Mouse (Mus musculus) gastrocnemius, postnatal 25 days (tissue): Measurements from ENCODE around the gene Ptpn23. TPM values are rescaled to one million over a fixed set of nuclear protein-coding genes. Genes with fewer than 3 reads are reported as not detected.
"Not testable (repeated sequence)": the region's sequence is repeated elsewhere in the genome, so short reads cannot be mapped to it uniquely, and the experiment has no call there.

ENCODE experiments used
- DNase-seq: peaks from one replicate; pipeline ENCODE4 v3.0.0; 2022
- long read RNA-seq, 2 experiments: library from polyadenylated mRNA; stranded (forward); transcript quantifications; one replicate each; pipeline ENCODE4 v2.0.0; 2021
- total RNA-seq, 2 experiments: library from RNA; stranded (reverse); gene quantifications; 1 replicate in 1 of 2; 2 replicates in 1 of 2; pipeline ENCODE4 v1.2.3; 2021

The Ptpn23 gene
- total RNA-seq = 1 to 10 TPM; 6.9 to 8.1 TPM
- long read RNA-seq, experiment 1, partial matches to known transcripts = 2 of 2 reads
- long read RNA-seq, experiment 1, other reads (novel, unspliced or antisense) = 0 of 2 reads
- long read RNA-seq, experiment 2 = 0 reads

- DNase-seq = peak; percentile 96
Measured at GRCm38 (mm10) chr9:110408099-110408773, at the start of gene Ptpn23. Gene Ptpn23 (minus strand): TSS chr9:110408213.

DNA sequence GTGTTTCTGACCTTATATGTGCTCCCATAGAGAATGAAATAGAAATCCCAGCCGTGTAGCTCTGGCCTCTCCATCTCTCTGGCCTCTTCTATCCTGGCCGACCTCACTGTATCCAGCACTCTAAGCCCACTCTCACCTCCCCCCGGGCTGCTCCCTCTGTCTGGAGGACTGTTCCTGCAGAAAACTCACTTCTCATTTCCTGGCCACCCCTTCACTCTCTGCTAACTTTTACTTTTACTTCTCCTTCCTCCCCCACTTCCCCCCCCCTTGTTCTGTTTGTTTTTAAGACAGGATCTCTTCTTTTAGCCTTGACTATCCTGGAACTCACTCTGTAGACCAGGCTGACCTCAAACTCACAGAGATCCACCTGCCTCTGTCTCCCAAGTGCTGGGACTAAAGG lies 44.5 kb upstream of the Ptpn23 start:
- no peak for DNase-seq

DNA sequence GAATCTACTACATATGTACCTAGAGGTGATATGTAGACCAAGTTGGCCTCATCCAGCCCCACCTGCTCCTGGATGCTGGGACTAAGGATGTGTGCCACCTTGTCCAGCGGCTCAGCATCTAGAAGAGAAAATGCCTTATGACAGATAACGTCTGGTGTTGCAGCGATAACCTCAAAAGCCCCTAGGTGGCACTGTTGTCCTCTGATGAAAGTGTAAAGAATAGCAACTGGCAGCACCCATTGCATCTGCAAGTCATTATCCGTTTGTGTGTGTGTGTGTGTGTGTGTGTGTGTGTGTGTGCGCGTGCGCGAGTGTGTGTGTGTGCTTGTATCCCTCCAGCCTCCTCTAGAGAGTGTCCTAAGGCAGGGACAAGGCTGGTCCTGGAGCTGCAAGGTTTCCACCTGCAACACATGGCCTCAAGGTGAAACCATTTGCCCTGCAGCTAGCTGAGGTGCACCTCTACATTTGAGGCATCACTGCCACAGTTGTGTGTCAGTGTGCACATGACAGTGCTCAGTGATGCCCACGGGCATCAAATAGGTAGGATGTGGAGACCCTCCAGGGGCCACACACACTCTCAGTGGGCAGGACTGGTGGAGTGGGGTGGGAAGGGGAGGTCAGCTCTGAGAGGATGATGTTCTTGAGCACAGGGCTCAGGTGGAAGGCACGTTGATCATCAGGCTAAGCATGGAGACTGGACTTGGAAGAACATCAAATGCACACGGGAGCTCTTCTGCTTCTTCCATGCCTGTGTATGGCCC lies 41.0 kb upstream of the Ptpn23 start:
- DNase-seq = peak; percentile 49

GRCm38 (mm10) chr9:110448356-110448755 lies 40.3 kb upstream of the Ptpn23 start:
- DNase-seq = no peak

GRCm38 (mm10) chr9:110440559-110440958 lies 32.5 kb upstream of the Ptpn23 start:
- no peak for DNase-seq

DNA sequence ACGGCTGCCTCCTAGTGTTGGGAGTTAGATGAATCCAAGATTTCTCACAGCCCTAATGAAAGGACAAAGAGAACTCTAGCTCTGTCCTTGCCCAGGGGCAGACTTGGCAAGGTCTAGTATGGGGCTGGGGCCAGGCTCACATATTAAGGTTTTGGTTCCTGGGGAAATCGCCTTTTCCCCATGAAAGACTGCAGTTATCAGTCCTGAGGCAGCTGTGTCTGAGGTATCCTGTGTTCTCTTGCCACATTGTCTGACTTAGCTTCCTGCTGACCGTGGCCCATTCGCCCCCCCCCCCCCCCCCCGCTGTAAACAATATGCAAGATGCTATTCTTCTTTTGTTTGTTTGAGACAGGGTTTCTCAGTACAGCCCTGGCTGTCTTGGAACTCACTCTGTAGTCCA lies 32.0 kb upstream of the Ptpn23 start:
- no peak for DNase-seq

DNA sequence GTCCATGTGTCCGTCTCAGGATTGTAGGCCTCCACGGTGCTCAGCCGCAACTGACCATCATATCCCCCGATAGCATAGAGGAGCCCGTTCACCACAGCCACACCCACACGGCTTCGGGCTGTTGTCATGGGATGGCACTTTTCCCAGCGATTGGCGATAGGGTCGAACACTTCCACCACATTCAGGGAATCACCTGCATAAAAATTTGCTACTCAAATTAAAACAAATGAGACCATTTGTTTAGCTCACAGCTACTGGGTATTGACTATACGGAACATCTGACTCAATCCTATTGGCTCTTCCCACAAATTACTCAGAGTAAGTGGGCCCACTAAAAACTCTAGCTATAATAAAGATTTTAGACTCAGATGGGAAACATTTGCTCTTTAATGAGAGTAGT lies 28.0 kb upstream of the Ptpn23 start:
- no peak for DNase-seq

- no peak for DNase-seq
Measured at GRCm38 (mm10) chr9:110433045-110433444, 25.0 kb upstream of the Ptpn23 start.

DNA sequence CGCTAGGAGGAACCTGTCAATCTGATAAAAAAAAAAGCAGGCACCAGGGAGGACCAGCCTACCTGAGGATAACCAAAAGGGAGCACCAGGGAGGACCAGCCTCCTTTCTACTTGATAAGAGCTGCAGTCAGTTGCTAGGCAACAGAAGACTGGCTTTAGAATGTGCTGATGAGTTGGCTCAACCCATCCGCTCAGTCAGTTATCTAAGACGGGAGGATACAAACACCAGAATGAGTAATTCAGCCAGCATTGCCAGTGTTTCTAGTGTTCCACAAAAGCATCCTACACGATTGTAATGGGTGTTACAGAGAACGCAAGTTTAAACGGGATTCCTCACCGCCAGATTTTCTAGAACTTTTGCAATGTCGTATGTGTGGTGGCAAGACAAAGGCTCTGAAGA lies 23.2 kb upstream of the Ptpn23 start:
- no peak for DNase-seq

- DNase-seq = no peak
Measured at GRCm38 (mm10) chr9:110419511-110420112, 11.6 kb upstream of the Ptpn23 start, which contains the start of gene Ngp. Gene Ngp (plus strand): TSS chr9:110419747.

DNA sequence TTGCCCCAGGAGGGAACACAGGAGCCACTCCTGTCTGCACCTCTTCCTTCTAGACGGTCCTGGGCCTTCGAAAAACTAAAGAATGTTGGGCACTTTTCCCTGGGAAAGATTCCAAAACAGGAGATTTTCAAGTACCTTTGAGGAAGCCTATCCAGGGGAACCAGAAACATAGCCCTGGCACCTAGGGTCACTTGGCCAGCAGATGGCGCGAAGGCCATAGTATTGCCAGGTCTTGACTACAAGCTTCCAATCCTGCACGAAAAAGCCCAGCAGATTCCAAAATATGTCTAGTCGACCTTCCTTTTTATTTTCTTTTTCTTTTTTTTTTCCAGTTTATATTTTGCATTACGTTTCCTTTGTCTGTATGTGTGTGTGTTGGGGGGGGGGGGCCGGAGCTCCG lies 5.8 kb upstream of the Ptpn23 start:
- DNase-seq = no peak

GRCm38 (mm10) chr9:110412926-110413325 lies 4.9 kb upstream of the Ptpn23 start:
- DNase-seq = no peak

GRCm38 (mm10) chr9:110410908-110411887 lies 3.2 kb upstream of the Ptpn23 start:
- DNase-seq = peak; percentile 65

DNA sequence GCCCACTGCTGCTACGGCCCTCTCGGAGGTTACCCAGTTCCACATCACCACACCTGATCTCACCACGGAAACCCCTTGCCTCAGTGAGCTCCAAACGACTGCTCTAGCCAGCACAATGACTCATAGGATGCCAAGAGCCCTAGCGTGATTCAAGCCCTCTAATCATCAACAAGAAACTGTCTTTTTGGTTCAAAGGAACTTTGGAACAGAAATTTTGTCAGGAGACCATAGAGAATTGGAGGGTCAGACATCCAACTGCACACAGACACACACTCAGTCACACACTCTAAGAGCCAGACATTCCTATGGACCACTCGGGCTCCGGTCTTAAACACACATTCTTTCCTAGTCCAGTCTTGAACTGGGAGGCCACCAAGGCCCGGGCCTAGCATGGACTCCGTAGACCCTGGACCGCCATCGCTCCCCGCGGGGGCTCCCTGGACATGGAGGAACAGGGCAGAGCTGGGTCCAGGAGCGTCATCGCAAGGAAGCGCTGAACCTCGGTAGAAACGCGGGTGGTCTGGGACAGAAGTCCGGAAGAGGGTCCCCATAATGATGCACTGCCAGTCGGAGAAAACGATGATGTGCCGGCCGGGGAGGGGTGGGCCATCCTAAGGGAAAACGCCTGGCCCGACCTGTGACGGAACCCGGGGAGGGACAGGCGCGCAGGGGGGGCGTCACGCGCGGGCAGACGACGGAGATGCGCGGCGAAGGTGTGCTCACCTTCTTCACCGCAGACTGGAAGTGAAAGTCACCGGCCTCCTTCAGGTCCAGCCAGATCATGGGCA lies 508 bp downstream of the Ptpn23 start:
- no peak for DNase-seq

DNA sequence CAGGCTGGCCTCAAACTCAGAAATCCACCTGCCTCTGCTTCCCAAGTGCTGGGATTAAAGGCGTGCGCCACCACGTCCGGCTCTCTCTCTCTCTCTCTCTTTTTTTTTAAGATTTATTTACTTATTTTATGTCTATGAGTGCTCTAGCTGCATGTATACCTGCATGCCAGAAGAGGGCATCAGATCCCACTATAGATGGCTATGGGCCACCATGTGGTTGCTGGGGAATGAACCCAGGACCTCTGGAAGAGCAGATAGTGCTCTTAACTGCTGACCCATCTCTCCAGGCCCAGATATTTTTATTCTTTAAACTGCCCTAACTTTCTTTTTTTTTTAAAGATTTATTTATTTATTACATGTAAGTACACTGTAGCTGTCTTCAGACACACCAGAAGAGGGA lies 4.8 kb downstream of the Ptpn23 start:
- not testable (repeated sequence) for DNase-seq

- no peak for DNase-seq
Measured at GRCm38 (mm10) chr9:110402731-110403130, 5.3 kb downstream of the Ptpn23 start.

- no peak for DNase-seq
Measured at GRCm38 (mm10) chr9:110400650-110401049, 7.4 kb downstream of the Ptpn23 start.

DNA sequence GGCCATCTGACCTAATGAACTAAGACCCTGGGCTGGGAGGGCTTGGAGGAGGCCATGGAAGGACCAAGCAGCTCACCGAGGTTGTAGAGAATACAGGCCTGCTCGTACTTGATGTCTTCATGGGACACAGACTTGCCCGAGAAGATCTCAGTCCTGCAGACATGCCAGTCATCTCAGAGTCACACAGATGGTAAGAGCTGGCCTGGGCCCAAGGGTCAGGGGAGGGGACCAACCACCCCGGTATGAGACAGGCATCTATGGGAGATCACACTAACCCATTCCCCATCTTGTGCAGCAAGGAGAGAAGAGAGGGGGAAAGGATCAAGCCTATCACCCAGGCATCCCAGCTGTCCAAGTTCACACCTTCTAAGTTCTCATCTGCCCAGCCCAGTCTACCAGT lies 14.7 kb downstream of the Ptpn23 start:
- DNase-seq = no peak

- DNase-seq = no peak
Measured at GRCm38 (mm10) chr9:110390843-110391242, 17.2 kb downstream of the Ptpn23 start.

- DNase-seq = no peak
Measured at GRCm38 (mm10) chr9:110388011-110388410, 20.0 kb downstream of the Ptpn23 start.

DNA sequence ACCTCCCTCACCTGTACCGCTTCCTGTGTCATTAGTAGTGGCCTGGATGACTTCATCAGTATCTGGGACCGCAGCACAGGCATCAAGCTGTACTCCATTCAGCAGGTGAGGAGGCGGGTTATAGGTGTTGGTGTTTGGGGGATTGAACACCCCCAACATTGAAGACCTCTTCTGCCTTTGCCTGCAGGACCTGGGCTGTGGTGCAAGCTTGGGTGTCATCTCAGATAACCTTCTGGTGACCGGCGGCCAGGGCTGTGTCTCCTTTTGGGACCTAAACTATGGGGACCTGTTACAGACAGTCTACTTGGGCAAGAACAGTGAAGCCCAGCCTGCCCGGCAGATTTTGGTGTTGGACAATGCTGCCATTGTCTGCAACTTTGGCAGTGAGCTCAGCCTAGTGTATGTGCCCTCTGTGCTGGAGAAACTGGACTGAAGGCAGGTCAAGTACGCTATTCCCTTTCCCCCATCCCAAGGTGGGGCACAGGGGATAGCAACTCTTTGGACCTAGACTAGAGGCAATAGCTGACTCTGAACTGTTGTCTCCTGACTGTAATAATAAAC lies 23.6 kb downstream of the Ptpn23 start:
- DNase-seq = no peak
